20 mouse cellular contexts compared by ENCODE assay signal in genomic region chr3:32454329-32455021, GRCm38 (mm10). TPM values are rescaled to one million over a fixed set of nuclear protein-coding genes. Genes with fewer than 3 reads are reported as not detected.
DNase-seq lines count a peak whose midpoint lies in the region; ATAC-seq lines count a peak whose summit lies in the region.
"Had no signal": no experiment of that assay in that cellular context is flagged by ENCODE, and none has a peak within 500 bp of the region (broad histone marks: within the 10 kb centered on the region; RNA-seq: fewer than 3 reads in every experiment).

No protein-coding gene starts in this region.

- peak; percentile 20 for DNase-seq in forebrain, embryonic 14.5 days (ENCODE audit: low spot score)
- no peak for DNase-seq in forebrain, embryonic 11.5 days (ENCODE audit: low spot score)
- DNase-seq in midbrain, embryonic 14.5 days: peak; percentile 26
- peak; percentile 12 to 25 for DNase-seq in heart, adult 9 months (ENCODE audit: low spot score in 2 of 2)
- peak; percentile 35 for DNase-seq in hindbrain, embryonic 14.5 days (ENCODE audit: low spot score)
- DNase-seq in spleen, postnatal 14 days (ENCODE audit: low spot score in 2 of 2): no peak
- no peak for DNase-seq in cerebellum, adult 11-12 months
- DNase-seq: gastrocnemius, postnatal 36 days; kidney, postnatal 36 days; lung, adult 2 months; right cerebral cortex, postnatal 25 days; thymus, postnatal 4 days had no signal

- H3K9me3 ChIP-seq in forebrain, embryonic 14.5 days (replicated peaks; ENCODE audit: control insufficient read depth, low read length): no peaks in the 10 kb centered on the region
- no peaks in the 10 kb centered on the region for H3K9me3 ChIP-seq in forebrain, embryonic 11.5 days (ENCODE audit: control insufficient read depth, low read length)
- H3K9me3 ChIP-seq in midbrain, embryonic 14.5 days (ENCODE audit: control insufficient read depth, low read length): no peaks in the 10 kb centered on the region
- no peaks in the 10 kb centered on the region for H3K9me3 ChIP-seq in midbrain, embryonic 16.5 days (replicated peaks; ENCODE audit: control insufficient read depth, low read length, poor library complexity, severe bottlenecking)
- no peaks in the 10 kb centered on the region for H3K9me3 ChIP-seq in hindbrain, embryonic 14.5 days (ENCODE audit: control insufficient read depth, low read length)
- H3K9me3 ChIP-seq: embryonic facial prominence, embryonic 12.5 days; forebrain, embryonic 13.5 days; intestine, embryonic 15.5 days; limb, embryonic 13.5 days; neural tube, embryonic 13.5 days; stomach, embryonic 15.5 days had no signal

- peaks cover 68% of the 10 kb centered on the region for H3K36me3 ChIP-seq in forebrain, embryonic 14.5 days (ENCODE audit: control insufficient read depth, insufficient read depth, low read length)
- H3K36me3 ChIP-seq in forebrain, embryonic 11.5 days (ENCODE audit: control insufficient read depth, insufficient read depth, low read length): peaks cover 2% of the 10 kb centered on the region; the same call in 1 of the 2 replicates
- peaks cover 79% of the 10 kb centered on the region for H3K36me3 ChIP-seq in midbrain, embryonic 14.5 days (ENCODE audit: control insufficient read depth, insufficient read depth, low read length)
- H3K36me3 ChIP-seq in midbrain, embryonic 16.5 days (ENCODE audit: control insufficient read depth, insufficient read depth, low read length): peaks cover 44% of the 10 kb centered on the region
- H3K36me3 ChIP-seq in hindbrain, embryonic 14.5 days (replicated peaks; ENCODE audit: control insufficient read depth, insufficient read depth): peaks cover 88% of the 10 kb centered on the region

- H3K4me2 ChIP-seq in forebrain, embryonic 14.5 days (ENCODE audit: low read length): no peak overlapping the region
- no peak overlapping the region for H3K4me2 ChIP-seq in forebrain, embryonic 11.5 days (ENCODE audit: low read depth, low read length, severe bottlenecking)
- no peak overlapping the region for H3K4me2 ChIP-seq in midbrain, embryonic 14.5 days (ENCODE audit: low read length)
- H3K4me2 ChIP-seq in midbrain, embryonic 16.5 days (ENCODE audit: low read length): no peak overlapping the region
- no peak overlapping the region for H3K4me2 ChIP-seq in hindbrain, embryonic 14.5 days (replicated peaks)
- H3K4me2 ChIP-seq: embryonic facial prominence, embryonic 12.5 days; forebrain, embryonic 13.5 days; intestine, embryonic 15.5 days; limb, embryonic 13.5 days; neural tube, embryonic 13.5 days; stomach, embryonic 15.5 days had no signal

- no peak for ATAC-seq in forebrain, embryonic 14.5 days
- no peak for ATAC-seq in forebrain, embryonic 11.5 days (replicated peaks; ENCODE audit: low FRiP score)
- no peak for ATAC-seq in midbrain, embryonic 14.5 days (ENCODE audit: low FRiP score, low TSS enrichment)
- no peak for ATAC-seq in midbrain, embryonic 16.5 days
- peak; percentile 40; the same call in 1 of the 2 replicates for ATAC-seq in hindbrain, embryonic 14.5 days (ENCODE audit: low FRiP score)
- ATAC-seq: activated CD4-positive, CD25-positive, alpha-beta regulatory T cell, adult 4 months; forebrain, embryonic 13.5 days; intestine, embryonic 15.5 days had no signal

- H3K27me3 ChIP-seq in forebrain, embryonic 14.5 days (replicated peaks; ENCODE audit: control insufficient read depth, insufficient read depth, low read length): no peaks in the 10 kb centered on the region
- H3K27me3 ChIP-seq in forebrain, embryonic 11.5 days (ENCODE audit: control insufficient read depth, insufficient read depth, low read length): no peaks in the 10 kb centered on the region
- H3K27me3 ChIP-seq in midbrain, embryonic 14.5 days (ENCODE audit: control insufficient read depth, insufficient read depth, low read length): no peaks in the 10 kb centered on the region
- no peaks in the 10 kb centered on the region for H3K27me3 ChIP-seq in midbrain, embryonic 16.5 days (ENCODE audit: control insufficient read depth, insufficient read depth, low read depth, low read length)
- H3K27me3 ChIP-seq in hindbrain, embryonic 14.5 days (ENCODE audit: control insufficient read depth, insufficient read depth, low read length): no peaks in the 10 kb centered on the region
- H3K27me3 ChIP-seq: embryonic facial prominence, embryonic 12.5 days; forebrain, embryonic 13.5 days; intestine, embryonic 15.5 days; limb, embryonic 13.5 days; neural tube, embryonic 13.5 days; stomach, embryonic 15.5 days had no signal

- no peak overlapping the region for H3K9ac ChIP-seq in forebrain, embryonic 14.5 days (ENCODE audit: low read length)
- H3K9ac ChIP-seq in forebrain, embryonic 11.5 days (ENCODE audit: low read length): no peak overlapping the region
- no peak overlapping the region for H3K9ac ChIP-seq in midbrain, embryonic 14.5 days (replicated peaks; ENCODE audit: low read length)
- H3K9ac ChIP-seq in midbrain, embryonic 16.5 days (ENCODE audit: low read depth, low read length): no peak overlapping the region
- H3K9ac ChIP-seq in hindbrain, embryonic 14.5 days: no peak overlapping the region
- H3K9ac ChIP-seq: embryonic facial prominence, embryonic 12.5 days; forebrain, embryonic 13.5 days; intestine, embryonic 15.5 days; limb, embryonic 13.5 days; neural tube, embryonic 13.5 days; stomach, embryonic 15.5 days had no signal

- H3K4me1 ChIP-seq in forebrain, embryonic 14.5 days (ENCODE audit: control insufficient read depth, insufficient read depth, low read length): no peaks in the 10 kb centered on the region
- H3K4me1 ChIP-seq in forebrain, embryonic 11.5 days (replicated peaks; ENCODE audit: control insufficient read depth, insufficient read depth, low read length): no peaks in the 10 kb centered on the region
- H3K4me1 ChIP-seq in midbrain, embryonic 14.5 days (ENCODE audit: control insufficient read depth, insufficient read depth, low read length): no peaks in the 10 kb centered on the region
- no peaks in the 10 kb centered on the region for H3K4me1 ChIP-seq in midbrain, embryonic 16.5 days (ENCODE audit: control insufficient read depth, insufficient read depth, low read length)
- H3K4me1 ChIP-seq in hindbrain, embryonic 14.5 days (replicated peaks; ENCODE audit: control insufficient read depth, insufficient read depth, low read length): no peaks in the 10 kb centered on the region
- H3K4me1 ChIP-seq: embryonic facial prominence, embryonic 12.5 days; forebrain, embryonic 13.5 days; intestine, embryonic 15.5 days; limb, embryonic 13.5 days; neural tube, embryonic 13.5 days; stomach, embryonic 15.5 days had no signal

- WGBS in forebrain, embryonic 14.5 days: 58% methylated on average over 11 of the region's 11 CpGs
- WGBS in forebrain, embryonic 11.5 days: 84% methylated on average over 11 of the region's 11 CpGs
- 65% methylated on average over 11 of the region's 11 CpGs for WGBS in midbrain, embryonic 14.5 days
- 66% methylated on average over 11 of the region's 11 CpGs for WGBS in midbrain, embryonic 16.5 days
- 52% methylated on average over 11 of the region's 11 CpGs for WGBS in hindbrain, embryonic 14.5 days

- H3K27ac ChIP-seq in forebrain, embryonic 14.5 days (ENCODE audit: low read depth, low read length): no peak overlapping the region
- no peak overlapping the region for H3K27ac ChIP-seq in forebrain, embryonic 11.5 days (ENCODE audit: low read depth, low read length)
- no peak overlapping the region for H3K27ac ChIP-seq in midbrain, embryonic 14.5 days (replicated peaks; ENCODE audit: low read depth, low read length)
- H3K27ac ChIP-seq in midbrain, embryonic 16.5 days (ENCODE audit: low read length): no peak overlapping the region
- H3K27ac ChIP-seq in hindbrain, embryonic 14.5 days: no peak overlapping the region
- H3K27ac ChIP-seq: embryonic facial prominence, embryonic 12.5 days; forebrain, embryonic 13.5 days; intestine, embryonic 15.5 days; limb, embryonic 13.5 days; neural tube, embryonic 13.5 days; stomach, embryonic 15.5 days had no signal

- H3K4me3 ChIP-seq in forebrain, embryonic 14.5 days (ENCODE audit: low read depth, low read length): no peak overlapping the region
- H3K4me3 ChIP-seq in forebrain, embryonic 11.5 days (ENCODE audit: low read depth, low read length): no peak overlapping the region
- no peak overlapping the region for H3K4me3 ChIP-seq in midbrain, embryonic 14.5 days (replicated peaks; ENCODE audit: low read depth, low read length)
- H3K4me3 ChIP-seq in midbrain, embryonic 16.5 days (ENCODE audit: low read depth, low read length): no peak overlapping the region
- H3K4me3 ChIP-seq in hindbrain, embryonic 14.5 days (replicated peaks; ENCODE audit: low read length): no peak overlapping the region
- H3K4me3 ChIP-seq: embryonic facial prominence, embryonic 12.5 days; forebrain, embryonic 13.5 days; intestine, embryonic 15.5 days; limb, embryonic 13.5 days; neural tube, embryonic 13.5 days; stomach, embryonic 15.5 days had no signal

RNA-seq across cellular contexts. Expression of gene Kcnmb3, which starts 37.6 kb away (rescaled TPM):
- not detected in 2 replicates for polyA plus RNA-seq in forebrain, embryonic 14.5 days (2014; fragmentation: Nextera tagmentation; extraction: Ambion mirVana)
- 0.21 TPM in 1 of 2 replicates, not detected in the other for polyA plus RNA-seq in forebrain, embryonic 11.5 days (2014; fragmentation: Nextera tagmentation; extraction: Ambion mirVana)
- 0.12 and 0.16 TPM in 2 replicates for polyA plus RNA-seq in midbrain, embryonic 14.5 days (2014; fragmentation: Nextera tagmentation; extraction: Ambion mirVana)
- polyA plus RNA-seq in midbrain, embryonic 16.5 days (2015; fragmentation: Nextera tagmentation; extraction: Ambion mirVana): 0.10 and 0.16 TPM in 2 replicates
- polyA plus RNA-seq in hindbrain, embryonic 14.5 days (2014; fragmentation: Nextera tagmentation; extraction: Ambion mirVana): 0.11 TPM in 1 of 2 replicates, not detected in the other
- polyA plus RNA-seq: intestine, embryonic 15.5 days; lung, adult 2 months had no signal

RNA-seq across cellular contexts. Expression of gene Zfp639, which starts 55.6 kb away (rescaled TPM):
- 43.6 and 49.0 TPM in 2 replicates for polyA plus RNA-seq in forebrain, embryonic 14.5 days (2014; fragmentation: Nextera tagmentation; extraction: Ambion mirVana)
- 47.0 and 56.9 TPM in 2 replicates for polyA plus RNA-seq in forebrain, embryonic 11.5 days (2014; fragmentation: Nextera tagmentation; extraction: Ambion mirVana)
- 43.4 and 46.2 TPM in 2 replicates for polyA plus RNA-seq in midbrain, embryonic 14.5 days (2014; fragmentation: Nextera tagmentation; extraction: Ambion mirVana)
- 36.6 and 41.7 TPM in 2 replicates for polyA plus RNA-seq in midbrain, embryonic 16.5 days (2015; fragmentation: Nextera tagmentation; extraction: Ambion mirVana)
- polyA plus RNA-seq in hindbrain, embryonic 14.5 days (2014; fragmentation: Nextera tagmentation; extraction: Ambion mirVana): 39.6 and 44.1 TPM in 2 replicates

RNA-seq across cellular contexts. Expression of gene Pik3ca, which starts 57.0 kb away (rescaled TPM):
- polyA plus RNA-seq in forebrain, embryonic 14.5 days (2014; fragmentation: Nextera tagmentation; extraction: Ambion mirVana): 17.7 and 18.7 TPM in 2 replicates
- polyA plus RNA-seq in forebrain, embryonic 11.5 days (2014; fragmentation: Nextera tagmentation; extraction: Ambion mirVana): 14.2 and 16.1 TPM in 2 replicates
- polyA plus RNA-seq in midbrain, embryonic 14.5 days (2014; fragmentation: Nextera tagmentation; extraction: Ambion mirVana): 28.5 and 29.3 TPM in 2 replicates
- polyA plus RNA-seq in midbrain, embryonic 16.5 days (2015; fragmentation: Nextera tagmentation; extraction: Ambion mirVana): 12.8 and 16.5 TPM in 2 replicates
- 18.8 and 19.3 TPM in 2 replicates for polyA plus RNA-seq in hindbrain, embryonic 14.5 days (2014; fragmentation: Nextera tagmentation; extraction: Ambion mirVana)

Comparison
In these comparisons a context has a peak if more than half of its experiments do, and no peak if none do; other contexts are left out.
1. DNase-seq: peak in forebrain, embryonic 14.5 days (single experiment), midbrain, embryonic 14.5 days (single experiment), heart, adult 9 months (2 of 2) and hindbrain, embryonic 14.5 days (single experiment); none in forebrain, embryonic 11.5 days (single experiment), spleen, postnatal 14 days (0 of 2) and cerebellum, adult 11-12 months (single experiment).